Mouse (Mus musculus) forebrain, embryonic 11.5 days (tissue): Measurements from ENCODE around the gene 1700001J03Rik. TPM values are rescaled to one million over a fixed set of nuclear protein-coding genes. Genes with fewer than 3 reads are reported as not detected.
A peak's percentile ranks its signal among the peaks of the same experiment; 100 is the strongest.

Experiments used
- ATAC-seq: fragments of 200-750 bp; cut with Nextera tagmentation; replicated peaks from 2 replicates; pipeline ENCODE4 v1.8.0; 2017; ENCODE audit warnings: moderate TSS enrichment; ENCODE audit not compliant: low FRiP score
- DNase-seq: peaks from one replicate; pipeline ENCODE4 v3.0.0-alpha.2; 2017; ENCODE audit warnings: low spot score
- H3K27ac ChIP-seq: fragments of 300-500 bp; sonication (generic); 2 replicates; pipeline ENCODE4 v1.5.1; 2014; ENCODE audit warnings: low read depth, low read length
- H3K27me3 ChIP-seq: fragments of 300-500 bp; sonication (generic); 2 replicates; pipeline ENCODE4 v1.6.1; 2014; ENCODE audit warnings: mild to moderate bottlenecking, low read length, mixed read lengths; ENCODE audit not compliant: control insufficient read depth, insufficient read depth
- H3K36me3 ChIP-seq: fragments of 300-500 bp; sonication (generic); 2 replicates; pipeline ENCODE4 v1.6.1; 2014; ENCODE audit warnings: mild to moderate bottlenecking, low read length, moderate library complexity, mixed read lengths; ENCODE audit not compliant: control insufficient read depth, insufficient read depth
- H3K4me1 ChIP-seq: fragments of 300-500 bp; sonication (generic); replicated peaks from 2 replicates; pipeline ENCODE4 v1.6.1; 2014; ENCODE audit warnings: low read length, mixed read lengths; ENCODE audit not compliant: control insufficient read depth, insufficient read depth
- H3K4me2 ChIP-seq: fragments of 300-500 bp; sonication (generic); 2 replicates; pipeline ENCODE4 v1.6.1; 2014; ENCODE audit warnings: low read depth, mild to moderate bottlenecking, low read length, moderate library complexity, mixed read lengths; ENCODE audit not compliant: severe bottlenecking
- H3K4me3 ChIP-seq: fragments of 300-500 bp; sonication (generic); 2 replicates; pipeline ENCODE4 v1.5.1; 2014; ENCODE audit warnings: low read depth, low read length
- H3K9ac ChIP-seq: fragments of 300-500 bp; sonication (generic); 2 replicates; pipeline ENCODE4 v1.6.1; 2014; ENCODE audit warnings: low read length
- H3K9me3 ChIP-seq: fragments of 300-500 bp; sonication (generic); 2 replicates; pipeline ENCODE4 v1.6.1; 2016; ENCODE audit warnings: low read length, mixed read lengths; ENCODE audit not compliant: control insufficient read depth
- WGBS: fragments of 180-500 bp; shearing (Covaris S2); extraction: QIAGEN DNeasy Blood & Tissue Kit; methylation state at CpG from one replicate; pipeline ENCODE4 v1.1.7; 2014; 5-methylcytosine and 5-hydroxymethylcytosine counted together
- polyA plus RNA-seq: library from polyadenylated mRNA; unstranded; fragments of >200 nt; fragmentation: Nextera tagmentation; extraction: Ambion mirVana; gene quantifications from 2 replicates; pipeline ENCODE4 v1.2.1, GENCODE M21; 2014

The 1700001J03Rik gene
- polyA plus RNA-seq, 1 experiment from 2014 or later = 0.33 TPM

- DNase-seq = no peak
- Histone ChIP-seq H3K27me3 (no peaks in the 10 kb centered on the region), H3K27ac (no peak overlapping the region), H3K9ac (no peak overlapping the region), H3K4me2 (no peak overlapping the region), H3K4me3 (no peak overlapping the region), H3K9me3 (no peaks in the 10 kb centered on the region), H3K4me1 (peaks cover 5% of the 10 kb centered on the region; the same call in 1 of the 2 replicates), H3K36me3 (no peaks in the 10 kb centered on the region)
- ATAC-seq = no peak
- 88% methylated on average over 5 of the region's 5 CpGs for WGBS
Measured at GRCm38 (mm10) chr5:146223786-146224185, 38.7 kb upstream of the 1700001J03Rik start.

GRCm38 (mm10) chr5:146221722-146222121 is 36.6 kb upstream of the 1700001J03Rik start:
- ATAC-seq = no peak
- H3K27me3 ChIP-seq = no peaks in the 10 kb centered on the region
- H3K9me3 ChIP-seq = no peaks in the 10 kb centered on the region
- no peak for DNase-seq
- peaks cover 5% of the 10 kb centered on the region; the same call in 1 of the 2 replicates for H3K4me1 ChIP-seq
- H3K4me3 ChIP-seq = peak overlapping the region; percentile 50
- 34% methylated on average over 6 of the region's 6 CpGs for WGBS
- H3K36me3 ChIP-seq = no peaks in the 10 kb centered on the region; the same call in 1 of the 2 replicates
- peak overlapping the region; percentile 88 for H3K27ac ChIP-seq
- peak overlapping the region; percentile 74 for H3K4me2 ChIP-seq
- H3K9ac ChIP-seq = peak overlapping the region; percentile 79

GRCm38 (mm10) chr5:146220879-146221714 is 36.0 kb upstream of the 1700001J03Rik start, which contains the start of gene Rnf6:
Rnf6 (minus strand) TSS chr5:146221555.
- Histone ChIP-seq H3K4me3 (peak within 1 kb of the TSS; percentile 50), H3K27me3 (no peaks in the 10 kb centered on the region), H3K9ac (peak within 1 kb of the TSS; percentile 79), H3K4me1 (peaks cover 5% of the 10 kb centered on the region; the same call in 1 of the 2 replicates), H3K4me2 (peak within 1 kb of the TSS; percentile 74), H3K9me3 (no peaks in the 10 kb centered on the region), H3K27ac (peak within 1 kb of the TSS; percentile 88), H3K36me3 (peaks cover under 1% of the 10 kb centered on the region)
- peak; percentile 96 for DNase-seq
- under 1% methylated on average over 67 of the region's 67 CpGs for WGBS
- peak; percentile 100 for ATAC-seq

- peaks cover 6% of the 10 kb centered on the region for H3K36me3 ChIP-seq
- peak overlapping the region; percentile 50 for H3K4me3 ChIP-seq
- H3K9me3 ChIP-seq = no peaks in the 10 kb centered on the region
- DNase-seq (no peak), ATAC-seq (peak; percentile 67)
- WGBS = 9% methylated on average over 13 of the region's 13 CpGs
- H3K4me1 ChIP-seq = peaks cover 5% of the 10 kb centered on the region; the same call in 1 of the 2 replicates
- H3K4me2 ChIP-seq = peak overlapping the region; percentile 74
- H3K27ac ChIP-seq = no peak overlapping the region
- H3K27me3 ChIP-seq = no peaks in the 10 kb centered on the region
- H3K9ac ChIP-seq = peak overlapping the region; percentile 79; the same call in 1 of the 2 replicates
Measured at GRCm38 (mm10) chr5:146220501-146220878, 35.4 kb upstream of the 1700001J03Rik start.

- H3K9ac ChIP-seq = no peak overlapping the region
- no peak for DNase-seq
- no peak overlapping the region for H3K4me2 ChIP-seq
- peaks cover 19% of the 10 kb centered on the region for H3K36me3 ChIP-seq
- no peaks in the 10 kb centered on the region for H3K27me3 ChIP-seq
- no peak for ATAC-seq
- H3K9me3 ChIP-seq = no peaks in the 10 kb centered on the region; the same call in 1 of the 2 replicates
- 94% methylated on average over 5 of the region's 5 CpGs for WGBS
- H3K4me3 ChIP-seq = no peak overlapping the region
- no peak overlapping the region for H3K27ac ChIP-seq
- no peaks in the 10 kb centered on the region for H3K4me1 ChIP-seq
Measured at GRCm38 (mm10) chr5:146205537-146205936, 20.4 kb upstream of the 1700001J03Rik start.

GRCm38 (mm10) chr5:146203921-146204320 is 18.8 kb upstream of the 1700001J03Rik start:
- no peak overlapping the region for H3K4me3 ChIP-seq
- DNase-seq = no peak
- peaks cover 19% of the 10 kb centered on the region for H3K36me3 ChIP-seq
- WGBS = 87% methylated on average over 2 of the region's 2 CpGs
- no peak for ATAC-seq
- H3K4me1 ChIP-seq = no peaks in the 10 kb centered on the region
- H3K27me3 ChIP-seq = no peaks in the 10 kb centered on the region
- H3K9me3 ChIP-seq = no peaks in the 10 kb centered on the region; the same call in 1 of the 2 replicates
- H3K27ac ChIP-seq = no peak overlapping the region
- no peak overlapping the region for H3K9ac ChIP-seq
- H3K4me2 ChIP-seq = no peak overlapping the region

GRCm38 (mm10) chr5:146200580-146200979 is 15.5 kb upstream of the 1700001J03Rik start:
- H3K4me1 ChIP-seq = no peaks in the 10 kb centered on the region
- no peaks in the 10 kb centered on the region for H3K27me3 ChIP-seq
- no peak overlapping the region for H3K27ac ChIP-seq
- peaks cover 6% of the 10 kb centered on the region for H3K36me3 ChIP-seq
- H3K4me3 ChIP-seq = no peak overlapping the region
- DNase-seq = no peak
- no peak for ATAC-seq
- no peaks in the 10 kb centered on the region; the same call in 1 of the 2 replicates for H3K9me3 ChIP-seq
- no peak overlapping the region for H3K4me2 ChIP-seq
- WGBS = 96% methylated on average over 6 of the region's 6 CpGs
- H3K9ac ChIP-seq = no peak overlapping the region

GRCm38 (mm10) chr5:146199540-146199939 is 14.4 kb upstream of the 1700001J03Rik start:
- Histone ChIP-seq H3K9ac (no peak overlapping the region), H3K27ac (no peak overlapping the region), H3K4me2 (no peak overlapping the region), H3K36me3 (peaks cover 5% of the 10 kb centered on the region; the same call in 1 of the 2 replicates), H3K4me3 (no peak overlapping the region), H3K9me3 (no peaks in the 10 kb centered on the region; the same call in 1 of the 2 replicates), H3K27me3 (no peaks in the 10 kb centered on the region), H3K4me1 (no peaks in the 10 kb centered on the region)
- ATAC-seq = no peak
- 85% methylated on average over 2 of the region's 2 CpGs for WGBS
- no peak for DNase-seq
